Mouse (Mus musculus): ENCODE measurements around the gene Kcnk3. TPM values are rescaled to one million over a fixed set of nuclear protein-coding genes. Genes with fewer than 3 reads are reported as not detected.

Kcnk3 gene
- polyA plus RNA-seq, 1 experiment from 2014 or later = 0.52 TPM

- Histone ChIP-seq H3K36me3 (no peaks in the 10 kb centered on the region), H3K27me3 (ENCODE audit: insufficient read depth, poor library complexity, severe bottlenecking) (peaks cover 7% of the 10 kb centered on the region; the same call in 1 of the 2 replicates), H3K27ac (no peak overlapping the region), H3K9me3 (no peaks in the 10 kb centered on the region), H3K4me3 (no peak overlapping the region), H3K4me1 (replicated peaks) (no peaks in the 10 kb centered on the region)
- DNase-seq (ENCODE audit: low spot score) = no peak
- WGBS = 75% methylated on average over 1 of the region's 1 CpGs
Measured at GRCm38 (mm10) chr5:30632134-30632533, 44.2 kb downstream of the Kcnk3 start.

- H3K27ac ChIP-seq = no peak overlapping the region
- no peak overlapping the region for H3K4me3 ChIP-seq
- no peaks in the 10 kb centered on the region for H3K4me1 ChIP-seq (replicated peaks)
- H3K36me3 ChIP-seq = no peaks in the 10 kb centered on the region
- no peak for DNase-seq (ENCODE audit: low spot score)
- no peaks in the 10 kb centered on the region for H3K9me3 ChIP-seq
- peaks cover 7% of the 10 kb centered on the region; the same call in 1 of the 2 replicates for H3K27me3 ChIP-seq (ENCODE audit: insufficient read depth, poor library complexity, severe bottlenecking)
- WGBS = 59% methylated on average over 7 of the region's 7 CpGs
Measured at GRCm38 (mm10) chr5:30636994-30637393, 49.0 kb downstream of the Kcnk3 start.

GRCm38 (mm10) chr5:30638041-30638440 is 50.1 kb downstream of the Kcnk3 start:
- DNase-seq (ENCODE audit: low spot score) = peak; percentile 73
- H3K27me3 ChIP-seq (ENCODE audit: insufficient read depth, poor library complexity, severe bottlenecking) = peaks cover 7% of the 10 kb centered on the region; the same call in 1 of the 2 replicates
- WGBS = 9% methylated on average over 6 of the region's 6 CpGs

GRCm38 (mm10) chr5:30643477-30644179 is 55.7 kb downstream of the Kcnk3 start:
- Histone ChIP-seq H3K27me3 (ENCODE audit: insufficient read depth, poor library complexity, severe bottlenecking) (peaks cover 5% of the 10 kb centered on the region; the same call in 1 of the 2 replicates), H3K9me3 (no peaks in the 10 kb centered on the region), H3K4me1 (replicated peaks) (peaks cover 15% of the 10 kb centered on the region), H3K36me3 (no peaks in the 10 kb centered on the region), H3K4me3 (no peak overlapping the region), H3K27ac (no peak overlapping the region)
- no peak for DNase-seq (ENCODE audit: low spot score)
- WGBS = 67% methylated on average over 5 of the region's 5 CpGs

More at GRCm38 (mm10) chr5:30638041-30638440, 50.1 kb downstream of the Kcnk3 start:
- Histone ChIP-seq H3K27ac (no peak overlapping the region), H3K9me3 (no peaks in the 10 kb centered on the region), H3K4me3 (no peak overlapping the region), H3K36me3 (no peaks in the 10 kb centered on the region), H3K4me1 (replicated peaks) (no peaks in the 10 kb centered on the region)

- no peaks in the 10 kb centered on the region for H3K9me3 ChIP-seq
- peaks cover 5% of the 10 kb centered on the region; the same call in 1 of the 2 replicates for H3K27me3 ChIP-seq (ENCODE audit: insufficient read depth, poor library complexity, severe bottlenecking)
- H3K27ac ChIP-seq = no peak overlapping the region
- H3K4me1 ChIP-seq (replicated peaks) = peaks cover 22% of the 10 kb centered on the region
- DNase-seq (ENCODE audit: low spot score) = no peak
- WGBS = 75% methylated on average over 2 of the region's 2 CpGs
- H3K4me3 ChIP-seq = no peak overlapping the region
- H3K36me3 ChIP-seq = peaks cover 1% of the 10 kb centered on the region; the same call in 1 of the 2 replicates
Measured at GRCm38 (mm10) chr5:30646036-30646435, 58.1 kb downstream of the Kcnk3 start.

- 20% methylated on average over 9 of the region's 9 CpGs for WGBS
- DNase-seq (ENCODE audit: low spot score) = no peak
- Histone ChIP-seq H3K4me3 (peak overlapping the region; percentile 88), H3K36me3 (peaks cover 11% of the 10 kb centered on the region; the same call in 1 of the 2 replicates), H3K9me3 (no peaks in the 10 kb centered on the region), H3K27ac (peak overlapping the region; percentile 86), H3K27me3 (ENCODE audit: insufficient read depth, poor library complexity, severe bottlenecking) (peaks cover 5% of the 10 kb centered on the region; the same call in 1 of the 2 replicates), H3K4me1 (replicated peaks) (peaks cover 22% of the 10 kb centered on the region)
Measured at GRCm38 (mm10) chr5:30647396-30647795, 59.4 kb downstream of the Kcnk3 start.

- under 1% methylated on average over 38 of the region's 38 CpGs for WGBS
- H3K36me3 ChIP-seq = peaks cover 16% of the 10 kb centered on the region; the same call in 1 of the 2 replicates
Measured at GRCm38 (mm10) chr5:30647815-30648560, 60.0 kb downstream of the Kcnk3 start, which contains the start of gene Slc35f6. Gene Slc35f6, plus strand, starts transcription at chr5:30647933.

GRCm38 (mm10) chr5:30649558-30649957 is 61.6 kb downstream of the Kcnk3 start:
- H3K27ac ChIP-seq = no peak overlapping the region
- no peak for DNase-seq (ENCODE audit: low spot score)
- peaks cover 22% of the 10 kb centered on the region for H3K4me1 ChIP-seq (replicated peaks)
- H3K4me3 ChIP-seq = no peak overlapping the region
- H3K27me3 ChIP-seq (ENCODE audit: insufficient read depth, poor library complexity, severe bottlenecking) = peaks cover under 1% of the 10 kb centered on the region; the same call in 1 of the 2 replicates
- no peaks in the 10 kb centered on the region for H3K9me3 ChIP-seq
- peaks cover 21% of the 10 kb centered on the region for H3K36me3 ChIP-seq
- 75% methylated on average over 4 of the region's 4 CpGs for WGBS

More at GRCm38 (mm10) chr5:30647815-30648560, 60.0 kb downstream of the Kcnk3 start, which contains the start of gene Slc35f6:
- peak within 1 kb of the TSS; percentile 88 for H3K4me3 ChIP-seq
- peaks cover 22% of the 10 kb centered on the region for H3K4me1 ChIP-seq (replicated peaks)
- peaks cover 5% of the 10 kb centered on the region; the same call in 1 of the 2 replicates for H3K27me3 ChIP-seq (ENCODE audit: insufficient read depth, poor library complexity, severe bottlenecking)
- peak within 1 kb of the TSS; percentile 86 for H3K27ac ChIP-seq
- DNase-seq (ENCODE audit: low spot score) = peak; percentile 91
- H3K9me3 ChIP-seq = no peaks in the 10 kb centered on the region

GRCm38 (mm10) chr5:30650756-30651155 is 62.8 kb downstream of the Kcnk3 start:
- H3K4me1 ChIP-seq (replicated peaks) = peaks cover 22% of the 10 kb centered on the region
- 84% methylated on average over 3 of the region's 3 CpGs for WGBS
- peaks cover 33% of the 10 kb centered on the region for H3K36me3 ChIP-seq
- no peaks in the 10 kb centered on the region for H3K9me3 ChIP-seq
- DNase-seq (ENCODE audit: low spot score) = no peak
- H3K27ac ChIP-seq = no peak overlapping the region
- no peaks in the 10 kb centered on the region for H3K27me3 ChIP-seq (ENCODE audit: insufficient read depth, poor library complexity, severe bottlenecking)
- no peak overlapping the region for H3K4me3 ChIP-seq

GRCm38 (mm10) chr5:30651554-30651953 is 63.6 kb downstream of the Kcnk3 start:
- no peaks in the 10 kb centered on the region for H3K27me3 ChIP-seq (ENCODE audit: insufficient read depth, poor library complexity, severe bottlenecking)
- H3K27ac ChIP-seq = no peak overlapping the region
- peaks cover 41% of the 10 kb centered on the region for H3K36me3 ChIP-seq
- H3K9me3 ChIP-seq = no peaks in the 10 kb centered on the region
- no peak for DNase-seq (ENCODE audit: low spot score)
- H3K4me1 ChIP-seq (replicated peaks) = peaks cover 22% of the 10 kb centered on the region
- 92% methylated on average over 3 of the region's 3 CpGs for WGBS
- H3K4me3 ChIP-seq = no peak overlapping the region

GRCm38 (mm10) chr5:30653246-30653645 is 65.3 kb downstream of the Kcnk3 start:
- no peak for DNase-seq (ENCODE audit: low spot score)
- Histone ChIP-seq H3K36me3 (peaks cover 58% of the 10 kb centered on the region), H3K9me3 (no peaks in the 10 kb centered on the region), H3K4me1 (replicated peaks) (peaks cover 11% of the 10 kb centered on the region), H3K4me3 (no peak overlapping the region), H3K27me3 (ENCODE audit: insufficient read depth, poor library complexity, severe bottlenecking) (no peaks in the 10 kb centered on the region), H3K27ac (no peak overlapping the region)
- 91% methylated on average over 6 of the region's 6 CpGs for WGBS

- 86% methylated on average over 8 of the region's 8 CpGs for WGBS
- Histone ChIP-seq H3K27ac (no peak overlapping the region), H3K9me3 (no peaks in the 10 kb centered on the region), H3K36me3 (peaks cover 66% of the 10 kb centered on the region), H3K4me3 (no peak overlapping the region), H3K27me3 (ENCODE audit: insufficient read depth, poor library complexity, severe bottlenecking) (no peaks in the 10 kb centered on the region), H3K4me1 (replicated peaks) (no peaks in the 10 kb centered on the region; the same call in 1 of the 2 replicates)
- DNase-seq (ENCODE audit: low spot score) = no peak
Measured at GRCm38 (mm10) chr5:30655042-30655441, 67.1 kb downstream of the Kcnk3 start.
